Mouse (Mus musculus): ENCODE measurements at regions not wholly inside any gene's neighbourhood (a gene's known extent, or its start where the extent isn't known, plus 50 kb on each side); places are given as distances from the start of the nearest gene placed in this dataset.

DNA sequence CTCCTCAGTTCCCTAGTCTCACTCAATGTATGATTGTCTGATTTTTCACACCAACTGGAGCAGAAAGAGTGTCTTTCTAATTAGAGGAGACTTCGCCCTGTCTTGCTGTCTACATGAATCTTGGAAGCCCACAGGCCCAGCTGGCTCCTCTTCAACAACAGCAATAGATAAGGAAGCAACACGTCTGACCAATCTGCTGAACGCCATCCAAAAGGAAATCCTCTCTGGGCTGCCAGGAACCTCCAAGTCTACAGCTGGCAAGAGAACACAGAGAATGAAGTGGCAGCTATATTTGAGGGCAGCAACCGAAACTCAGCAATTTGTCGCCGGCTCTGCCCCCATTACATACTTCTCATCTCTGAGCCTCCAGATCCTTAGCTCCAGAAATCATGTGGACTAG lies 785.1 kb upstream of the A1bg start:
- no peak for ATAC-seq (ENCODE audit: low FRiP score, low TSS enrichment)
- H3K9me3 ChIP-seq (ENCODE audit: low read length): no peaks in the 10 kb centered on the region
- no peaks in the 10 kb centered on the region for H3K36me3 ChIP-seq (ENCODE audit: insufficient read depth, low read length)
- H3K27me3 ChIP-seq (ENCODE audit: insufficient read depth, low read length): no peaks in the 10 kb centered on the region
- no peak overlapping the region for H3K4me3 ChIP-seq (ENCODE audit: low read length)
- no peak overlapping the region for H3K4me2 ChIP-seq (replicated peaks; ENCODE audit: low read depth, low read length)
- H3K4me1 ChIP-seq (ENCODE audit: insufficient read depth, low read length): 0 out of 2 replicates have a peak, but pooled peaks cover 4% of the 10 kb centered on the region
- H3K9ac ChIP-seq (replicated peaks; ENCODE audit: low read length): no peak overlapping the region
- WGBS: 60% methylated on average over 6 of the region's 6 CpGs
- H3K27ac ChIP-seq (ENCODE audit: low read length): no peak overlapping the region

DNA sequence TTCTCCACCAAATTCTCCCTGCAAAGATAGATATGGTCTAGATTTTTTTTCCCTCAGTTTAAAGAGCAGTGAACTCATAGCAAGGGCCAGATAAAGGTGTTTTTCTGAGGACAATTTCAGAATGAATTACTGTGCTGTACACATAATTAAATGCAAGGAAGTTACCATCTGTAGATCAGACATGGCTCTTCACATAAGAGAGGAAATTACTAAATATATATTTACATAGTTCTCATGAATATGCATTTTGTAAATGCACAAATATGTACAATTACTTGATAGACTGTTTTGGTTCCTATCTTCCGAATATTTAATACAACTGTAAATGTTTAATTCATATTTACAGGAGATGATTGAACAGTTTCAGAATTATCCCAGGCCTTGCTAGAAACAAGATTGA lies 769.9 kb upstream of the A1bg start:
- Histone ChIP-seq H3K4me3 (ENCODE audit: low read length) (no peak overlapping the region), H3K4me2 (replicated peaks; ENCODE audit: low read depth, low read length) (no peak overlapping the region), H3K9me3 (ENCODE audit: low read length) (no peaks in the 10 kb centered on the region), H3K4me1 (ENCODE audit: insufficient read depth, low read length) (no peaks in the 10 kb centered on the region), H3K36me3 (ENCODE audit: insufficient read depth, low read length) (no peaks in the 10 kb centered on the region), H3K27ac (ENCODE audit: low read length) (no peak overlapping the region), H3K9ac (replicated peaks; ENCODE audit: low read length) (no peak overlapping the region), H3K27me3 (ENCODE audit: insufficient read depth, low read length) (no peaks in the 10 kb centered on the region)
- 91% methylated on average over 1 of the region's 1 CpGs for WGBS
- no peak for ATAC-seq (ENCODE audit: low FRiP score, low TSS enrichment)

DNA sequence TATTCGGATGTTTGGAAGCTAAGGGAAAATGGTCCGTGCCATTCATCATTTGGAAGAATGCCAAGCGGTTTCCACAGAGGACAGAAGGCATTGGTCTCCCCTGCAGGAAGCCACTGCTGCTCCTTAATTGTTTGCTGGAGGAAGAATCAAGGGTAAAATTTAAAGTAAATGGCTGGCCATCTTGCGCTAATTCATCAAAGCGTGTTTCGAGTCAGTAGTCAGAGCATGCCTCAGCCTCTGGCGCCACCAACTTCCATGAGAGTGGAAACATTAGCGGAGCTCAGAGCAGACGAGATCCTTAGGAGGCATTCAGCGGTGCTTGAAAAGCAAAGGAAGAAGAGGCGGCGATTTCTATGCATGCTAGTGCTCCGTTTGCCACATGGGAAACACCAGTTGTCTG lies 767.6 kb upstream of the A1bg start:
- H3K27ac ChIP-seq (ENCODE audit: low read length): no peak overlapping the region
- no peak overlapping the region for H3K4me2 ChIP-seq (replicated peaks; ENCODE audit: low read depth, low read length)
- no peak overlapping the region for H3K9ac ChIP-seq (replicated peaks; ENCODE audit: low read length)
- no peak for ATAC-seq (ENCODE audit: low FRiP score, low TSS enrichment)
- H3K4me1 ChIP-seq (ENCODE audit: insufficient read depth, low read length): no peaks in the 10 kb centered on the region
- no peaks in the 10 kb centered on the region for H3K36me3 ChIP-seq (ENCODE audit: insufficient read depth, low read length)
- H3K9me3 ChIP-seq (ENCODE audit: low read length): no peaks in the 10 kb centered on the region
- H3K4me3 ChIP-seq (ENCODE audit: low read length): no peak overlapping the region
- H3K27me3 ChIP-seq (ENCODE audit: insufficient read depth, low read length): no peaks in the 10 kb centered on the region
- WGBS: 83% methylated on average over 13 of the region's 13 CpGs

DNA sequence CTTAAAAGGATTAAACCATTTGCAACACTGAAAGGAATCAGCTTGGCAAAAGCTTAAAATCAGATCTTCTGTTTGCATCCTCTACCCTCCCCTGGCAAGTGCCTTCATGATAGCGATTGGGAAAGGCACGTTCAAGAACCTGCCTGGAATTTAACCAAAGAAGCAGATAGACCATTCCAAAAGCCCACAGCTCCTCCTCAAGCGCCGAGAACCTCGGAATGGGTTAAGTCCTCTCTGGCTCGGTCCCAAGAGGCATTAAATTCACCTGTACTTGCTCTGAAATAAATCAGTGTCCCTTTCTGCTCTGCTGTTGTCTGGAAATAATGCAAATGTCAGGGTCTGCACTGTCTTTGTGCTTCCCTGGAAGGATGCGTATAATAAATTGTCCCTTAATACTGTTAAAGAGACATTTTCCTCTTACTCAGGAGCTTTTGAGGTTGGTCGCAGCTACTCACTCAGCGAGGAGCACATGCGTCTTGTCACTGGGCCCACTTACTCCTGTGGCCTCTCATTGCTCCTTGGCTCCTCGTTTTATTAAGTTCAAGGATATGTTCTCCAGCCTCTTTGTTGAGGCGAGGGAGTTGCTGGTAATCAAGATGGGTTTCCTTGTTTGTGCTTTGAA lies 767.1 kb upstream of the A1bg start:
- Histone ChIP-seq H3K4me2 (replicated peaks; ENCODE audit: low read depth, low read length) (no peak overlapping the region), H3K27me3 (ENCODE audit: insufficient read depth, low read length) (no peaks in the 10 kb centered on the region), H3K9me3 (ENCODE audit: low read length) (no peaks in the 10 kb centered on the region), H3K9ac (replicated peaks; ENCODE audit: low read length) (no peak overlapping the region), H3K36me3 (ENCODE audit: insufficient read depth, low read length) (no peaks in the 10 kb centered on the region), H3K27ac (ENCODE audit: low read length) (no peak overlapping the region), H3K4me3 (ENCODE audit: low read length) (no peak overlapping the region), H3K4me1 (ENCODE audit: insufficient read depth, low read length) (no peaks in the 10 kb centered on the region)
- 69% methylated on average over 12 of the region's 12 CpGs for WGBS
- no peak for ATAC-seq (ENCODE audit: low FRiP score, low TSS enrichment)

DNA sequence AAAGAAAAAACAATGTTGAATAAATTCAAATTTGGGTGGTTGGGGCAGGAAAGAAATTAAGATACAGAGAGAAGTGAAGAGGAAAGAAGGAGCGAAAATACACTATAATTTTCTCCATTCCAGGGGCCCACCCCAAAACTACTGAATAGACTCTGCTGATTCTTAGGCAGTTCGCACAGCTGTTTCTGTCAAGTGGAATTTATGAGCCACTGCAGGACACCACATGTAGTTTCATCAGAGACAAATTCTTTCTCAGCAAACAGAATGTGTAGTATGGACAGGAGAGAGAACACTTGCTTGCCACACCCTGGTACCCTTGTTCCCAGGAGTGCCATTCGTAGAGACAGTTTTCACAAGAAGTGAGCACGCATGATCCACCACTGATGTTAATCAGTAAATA lies 760.2 kb upstream of the A1bg start:
- ATAC-seq (ENCODE audit: low FRiP score, low TSS enrichment): no peak
- WGBS: 73% methylated on average over 4 of the region's 4 CpGs
- no peaks in the 10 kb centered on the region for H3K36me3 ChIP-seq (ENCODE audit: insufficient read depth, low read length)

DNA sequence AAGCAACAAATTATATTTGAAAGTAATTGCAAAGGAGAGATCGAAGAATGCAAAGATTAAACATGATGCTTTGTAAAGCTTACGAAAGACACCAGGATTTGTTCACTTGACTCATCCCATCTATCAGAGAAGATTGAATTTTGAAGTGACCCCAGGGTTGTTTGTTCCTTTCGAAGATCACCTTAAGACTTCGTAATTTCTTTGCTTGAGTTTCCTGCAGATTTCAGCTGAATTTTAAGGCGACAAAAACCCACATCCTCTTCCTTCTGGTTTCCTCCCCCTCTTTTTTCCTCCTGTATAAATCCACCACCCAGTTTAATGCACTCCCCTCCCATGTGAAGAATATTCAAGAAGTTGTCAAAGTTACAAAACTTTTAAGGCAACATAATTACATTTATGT lies 747.7 kb upstream of the A1bg start:
- Histone ChIP-seq H3K4me1 (ENCODE audit: insufficient read depth, low read length) (no peaks in the 10 kb centered on the region), H3K4me2 (replicated peaks; ENCODE audit: low read depth, low read length) (no peak overlapping the region), H3K27me3 (ENCODE audit: insufficient read depth, low read length) (no peaks in the 10 kb centered on the region), H3K27ac (ENCODE audit: low read length) (no peak overlapping the region), H3K4me3 (ENCODE audit: low read length) (no peak overlapping the region), H3K9me3 (ENCODE audit: low read length) (no peaks in the 10 kb centered on the region), H3K9ac (replicated peaks; ENCODE audit: low read length) (no peak overlapping the region), H3K36me3 (ENCODE audit: insufficient read depth, low read length) (no peaks in the 10 kb centered on the region)
- no peak for ATAC-seq (ENCODE audit: low FRiP score, low TSS enrichment)
- 74% methylated on average over 5 of the region's 5 CpGs for WGBS

More for the DNA sequence above, 760.2 kb upstream of the A1bg start:
- H3K9me3 ChIP-seq (ENCODE audit: low read length): no peaks in the 10 kb centered on the region
- no peaks in the 10 kb centered on the region for H3K4me1 ChIP-seq (ENCODE audit: insufficient read depth, low read length)
- no peak overlapping the region for H3K4me3 ChIP-seq (ENCODE audit: low read length)
- H3K27ac ChIP-seq (ENCODE audit: low read length): no peak overlapping the region
- no peak overlapping the region for H3K4me2 ChIP-seq (replicated peaks; ENCODE audit: low read depth, low read length)
- H3K27me3 ChIP-seq (ENCODE audit: insufficient read depth, low read length): no peaks in the 10 kb centered on the region
- no peak overlapping the region for H3K9ac ChIP-seq (replicated peaks; ENCODE audit: low read length)

DNA sequence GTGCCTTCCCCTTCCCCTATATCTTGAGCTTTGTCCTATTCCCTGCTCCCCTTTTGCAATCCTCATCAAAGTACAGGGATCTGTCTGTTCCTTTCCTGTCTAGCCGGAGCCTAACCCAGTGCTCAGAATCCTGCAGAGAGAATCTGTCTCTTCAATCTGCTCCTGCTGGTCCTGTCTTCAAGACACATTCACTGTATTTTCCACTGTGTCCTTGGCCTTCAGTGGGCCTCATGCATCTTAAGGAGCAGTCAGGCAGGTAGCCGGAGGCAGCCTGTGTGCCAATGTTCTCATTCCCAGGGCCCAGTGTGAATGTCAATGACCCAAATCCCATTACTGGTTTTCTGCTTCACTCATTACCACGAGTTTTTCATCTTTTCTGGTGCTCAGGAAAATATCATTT lies 737.8 kb upstream of the A1bg start:
- H3K36me3 ChIP-seq (ENCODE audit: insufficient read depth, low read length): no peaks in the 10 kb centered on the region
- no peaks in the 10 kb centered on the region for H3K27me3 ChIP-seq (ENCODE audit: insufficient read depth, low read length)
- H3K9me3 ChIP-seq (ENCODE audit: low read length): no peaks in the 10 kb centered on the region
- no peak overlapping the region for H3K4me2 ChIP-seq (replicated peaks; ENCODE audit: low read depth, low read length)
- 51% methylated on average over 3 of the region's 3 CpGs for WGBS
- no peak for ATAC-seq (ENCODE audit: low FRiP score, low TSS enrichment)
- H3K27ac ChIP-seq (ENCODE audit: low read length): no peak overlapping the region
- H3K4me1 ChIP-seq (ENCODE audit: insufficient read depth, low read length): no peaks in the 10 kb centered on the region
- H3K9ac ChIP-seq (replicated peaks; ENCODE audit: low read length): no peak overlapping the region
- H3K4me3 ChIP-seq (ENCODE audit: low read length): no peak overlapping the region

DNA sequence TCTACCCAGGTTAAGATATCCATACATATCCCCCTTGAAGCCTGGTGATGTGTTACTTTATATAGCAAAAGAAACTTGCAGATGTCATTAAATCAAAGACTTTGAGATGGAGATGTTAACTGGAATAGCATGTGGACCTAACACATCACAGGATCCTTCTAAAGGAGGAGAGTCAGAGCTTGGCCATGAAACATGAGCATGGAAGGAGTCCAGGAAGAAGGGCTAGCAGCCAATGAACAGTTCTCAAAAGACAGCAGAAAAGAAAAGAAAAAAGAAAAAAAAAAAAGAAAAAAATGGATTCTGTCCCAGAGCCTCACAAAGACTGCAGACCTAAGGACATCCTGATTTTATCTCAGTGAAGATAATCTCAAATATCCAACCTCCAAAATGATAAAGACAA lies 734.1 kb upstream of the A1bg start:
- Histone ChIP-seq H3K4me3 (ENCODE audit: low read length) (no peak overlapping the region), H3K4me1 (ENCODE audit: insufficient read depth, low read length) (no peaks in the 10 kb centered on the region), H3K36me3 (ENCODE audit: insufficient read depth, low read length) (no peaks in the 10 kb centered on the region), H3K9ac (replicated peaks; ENCODE audit: low read length) (no peak overlapping the region), H3K4me2 (replicated peaks; ENCODE audit: low read depth, low read length) (no peak overlapping the region), H3K9me3 (ENCODE audit: low read length) (no peaks in the 10 kb centered on the region), H3K27ac (ENCODE audit: low read length) (no peak overlapping the region), H3K27me3 (ENCODE audit: insufficient read depth, low read length) (no peaks in the 10 kb centered on the region)
- no peak for ATAC-seq (ENCODE audit: low FRiP score, low TSS enrichment)

DNA sequence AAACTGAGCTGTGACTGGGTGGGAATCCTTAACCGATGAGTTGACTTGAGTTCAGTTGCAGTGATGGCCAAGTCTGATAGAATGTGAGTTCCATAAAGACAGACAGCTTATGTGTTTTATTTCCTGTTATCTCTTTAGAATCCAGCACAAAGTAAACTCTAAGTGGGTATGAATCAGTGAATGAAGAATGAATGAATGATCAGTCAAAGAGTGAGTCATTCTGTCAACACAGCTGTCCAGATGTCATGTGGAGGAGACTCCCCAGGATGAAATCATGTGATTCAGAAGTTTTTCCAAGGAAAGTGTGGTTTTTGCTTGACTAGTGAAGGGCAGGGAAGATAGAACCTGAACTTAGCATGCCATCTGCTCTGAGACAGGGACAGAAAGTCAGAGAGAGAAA lies 732.0 kb upstream of the A1bg start:
- H3K27me3 ChIP-seq (ENCODE audit: insufficient read depth, low read length): no peaks in the 10 kb centered on the region
- H3K4me3 ChIP-seq (ENCODE audit: low read length): no peak overlapping the region
- no peaks in the 10 kb centered on the region for H3K9me3 ChIP-seq (ENCODE audit: low read length)
- no peaks in the 10 kb centered on the region for H3K36me3 ChIP-seq (ENCODE audit: insufficient read depth, low read length)
- H3K27ac ChIP-seq (ENCODE audit: low read length): no peak overlapping the region
- ATAC-seq (ENCODE audit: low FRiP score, low TSS enrichment): no peak
- no peaks in the 10 kb centered on the region for H3K4me1 ChIP-seq (ENCODE audit: insufficient read depth, low read length)
- H3K4me2 ChIP-seq (replicated peaks; ENCODE audit: low read depth, low read length): no peak overlapping the region
- 94% methylated on average over 1 of the region's 1 CpGs for WGBS
- no peak overlapping the region for H3K9ac ChIP-seq (replicated peaks; ENCODE audit: low read length)

DNA sequence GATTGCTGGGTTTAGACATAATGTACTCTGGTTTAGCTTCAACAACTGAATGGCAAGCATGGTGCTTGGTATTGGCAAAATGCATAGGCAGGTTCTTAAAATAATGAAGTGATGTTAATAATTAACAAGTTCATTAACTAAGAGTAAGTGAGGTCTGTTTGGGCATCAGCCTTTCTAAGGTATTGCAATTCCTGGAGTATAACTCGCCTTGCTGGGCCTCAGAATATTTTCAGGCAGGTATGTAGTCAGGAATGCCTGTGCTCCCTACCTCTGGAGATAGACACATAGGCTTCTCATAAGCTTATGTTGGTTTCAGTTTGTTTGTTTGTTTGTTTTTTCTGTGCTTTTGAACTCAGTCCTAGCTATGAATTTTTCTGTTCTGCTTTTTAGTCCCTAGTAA lies 731.0 kb upstream of the A1bg start:
- no peak overlapping the region for H3K4me2 ChIP-seq (replicated peaks; ENCODE audit: low read depth, low read length)
- H3K27ac ChIP-seq (ENCODE audit: low read length): no peak overlapping the region
- no peaks in the 10 kb centered on the region for H3K27me3 ChIP-seq (ENCODE audit: insufficient read depth, low read length)
- no peaks in the 10 kb centered on the region for H3K9me3 ChIP-seq (ENCODE audit: low read length)
- no peaks in the 10 kb centered on the region for H3K4me1 ChIP-seq (ENCODE audit: insufficient read depth, low read length)
- peak; percentile 65; the same call in 1 of the 2 replicates for ATAC-seq (ENCODE audit: low FRiP score, low TSS enrichment)
- WGBS: 83% methylated on average over 1 of the region's 1 CpGs
- no peak overlapping the region for H3K4me3 ChIP-seq (ENCODE audit: low read length)
- no peaks in the 10 kb centered on the region for H3K36me3 ChIP-seq (ENCODE audit: insufficient read depth, low read length)
- no peak overlapping the region for H3K9ac ChIP-seq (replicated peaks; ENCODE audit: low read length)

Data from kidney, embryonic 16.5 days (tissue).